Mouse (Mus musculus) heart, embryonic 14.5 days (tissue): Measurements from ENCODE around the gene Agpat4. TPM values are rescaled to one million over a fixed set of nuclear protein-coding genes. Genes with fewer than 3 reads are reported as not detected.
A peak's percentile ranks its signal among the peaks of the same experiment; 100 is the strongest.

Source experiments
- ATAC-seq: fragments of 200-750 bp; cut with Nextera tagmentation; 2 replicates; pipeline ENCODE4 v1.8.0; 2017; ENCODE audit warnings: low read depth, moderate TSS enrichment; ENCODE audit not compliant: insufficient number of reproducible peaks, insufficient read depth, low FRiP score
- H3K27ac ChIP-seq, 2 experiments: fragments of 200-500 bp in 1 of 2; fragments of 300-500 bp in 1 of 2; sonication (generic) in 1 of 2; replicated peaks in 1 of 2; 2 replicates each; pipeline ENCODE4 v1.5.1; 2012 to 2014; ENCODE audit warnings: low read depth in 2 of 2, low read length in 2 of 2, control low read depth in 1 of 2, mild to moderate bottlenecking in 1 of 2, mixed read lengths in 1 of 2; ENCODE audit not compliant: control insufficient read depth in 1 of 2, insufficient read depth in 1 of 2
- H3K27me3 ChIP-seq: fragments of 300-500 bp; sonication (generic); 2 replicates; pipeline ENCODE4 v1.6.1; 2014; ENCODE audit warnings: mild to moderate bottlenecking, low read length, control low read depth; ENCODE audit not compliant: control insufficient read depth, insufficient read depth
- H3K36me3 ChIP-seq: fragments of 300-500 bp; sonication (generic); 2 replicates; pipeline ENCODE4 v1.6.1; 2014; ENCODE audit warnings: mild to moderate bottlenecking, control low read depth, low read length, mixed read lengths; ENCODE audit not compliant: control insufficient read depth, insufficient read depth
- H3K4me1 ChIP-seq, 2 experiments: fragments of 200-500 bp in 1 of 2; fragments of 300-500 bp in 1 of 2; sonication (generic) in 1 of 2; 2 replicates each; pipeline ENCODE4 v1.6.1; 2012 to 2014; ENCODE audit warnings: low read length in 2 of 2, control low read depth in 1 of 2, mixed read lengths in 1 of 2; ENCODE audit not compliant: control insufficient read depth in 2 of 2, insufficient read depth in 2 of 2
- H3K4me2 ChIP-seq: fragments of 300-500 bp; sonication (generic); 2 replicates; pipeline ENCODE4 v1.6.1; 2014; ENCODE audit warnings: mild to moderate bottlenecking, low read length
- H3K4me3 ChIP-seq, 2 experiments: fragments of 200-500 bp in 1 of 2; fragments of 300-500 bp in 1 of 2; sonication (generic) in 1 of 2; 2 replicates each; pipeline ENCODE4 v1.5.1; 2012 to 2014; ENCODE audit warnings: low read length in 2 of 2, mild to moderate bottlenecking in 2 of 2, control low read depth in 1 of 2, low read depth in 1 of 2, moderate library complexity in 1 of 2; ENCODE audit not compliant: control insufficient read depth in 1 of 2, insufficient read depth in 1 of 2
- H3K9ac ChIP-seq: fragments of 300-500 bp; sonication (generic); 2 replicates; pipeline ENCODE4 v1.6.1; 2014; ENCODE audit warnings: mild to moderate bottlenecking, low read length
- H3K9me3 ChIP-seq: fragments of 300-500 bp; sonication (generic); 2 replicates; pipeline ENCODE4 v1.6.1; 2016; ENCODE audit warnings: low read length, control low read depth; ENCODE audit not compliant: control insufficient read depth
- WGBS: fragments of 180-500 bp; shearing (Covaris S2); extraction: QIAGEN DNeasy Blood & Tissue Kit; methylation state at CpG from one replicate; pipeline ENCODE4 v1.1.7; 2014; 5-methylcytosine and 5-hydroxymethylcytosine counted together
- polyA plus RNA-seq: library from polyadenylated mRNA; unstranded; fragments of >200 nt; fragmentation: Nextera tagmentation; extraction: Ambion mirVana; gene quantifications from 2 replicates; pipeline ENCODE4 v1.2.1, GENCODE M21; 2014

Agpat4 gene
- polyA plus RNA-seq, 1 experiment from 2014 or later, result 11.0 TPM

GRCm38 (mm10) chr17:12204689-12205014 is 86.1 kb downstream of the Agpat4 start:
- no peaks in the 10 kb centered on the region for H3K9me3 ChIP-seq
- no peaks in the 10 kb centered on the region for H3K36me3 ChIP-seq
- no peaks in the 10 kb centered on the region for H3K27me3 ChIP-seq
- H3K4me2 ChIP-seq, result no peak overlapping the region
- 84% methylated on average over 3 of the region's 3 CpGs for WGBS
- H3K9ac ChIP-seq, result no peak overlapping the region
- ATAC-seq, result no peak
- H3K4me1 ChIP-seq, result peaks cover 22 to 31% of the 10 kb centered on the region in 2 experiments
- no peak overlapping the region for H3K4me3 ChIP-seq
- H3K27ac ChIP-seq, result no peak overlapping the region

GRCm38 (mm10) chr17:12205015-12205693 is 86.7 kb downstream of the Agpat4 start:
- no peaks in the 10 kb centered on the region for H3K27me3 ChIP-seq
- H3K4me1 ChIP-seq, result peaks cover 22 to 31% of the 10 kb centered on the region in 2 experiments
- no peak overlapping the region for H3K4me2 ChIP-seq
- H3K36me3 ChIP-seq, result no peaks in the 10 kb centered on the region
- 0 out of 2 replicates have a peak, but pooled peaks have one; percentile 2 for ATAC-seq
- H3K9ac ChIP-seq, result no peak overlapping the region
- 34% methylated on average over 10 of the region's 10 CpGs for WGBS
- H3K27ac ChIP-seq, result no peak overlapping the region; a peak in 1 of 4 replicates
- H3K4me3 ChIP-seq, result no peak overlapping the region
- no peaks in the 10 kb centered on the region for H3K9me3 ChIP-seq

DNA sequence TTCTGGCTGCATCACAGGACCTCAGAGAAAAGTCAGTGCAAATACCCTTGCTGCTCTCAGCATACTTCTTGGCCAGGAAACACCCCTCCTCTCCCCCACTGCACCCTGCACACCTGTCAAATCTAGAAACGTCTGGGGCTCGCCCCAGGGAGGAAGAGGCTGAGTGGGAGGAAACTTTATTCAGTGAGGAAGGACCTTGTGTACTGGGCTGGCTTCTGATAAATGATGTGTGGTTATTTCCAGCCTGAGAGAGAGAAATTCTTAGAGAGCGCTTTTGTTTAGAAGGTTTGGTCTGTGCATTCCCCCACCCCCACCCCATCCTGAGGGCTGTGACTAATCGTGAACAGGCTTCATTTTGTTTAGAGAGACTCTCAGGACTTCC is 87.2 kb downstream of the Agpat4 start:
- 0 out of 4 replicates have a peak overlapping the region, but pooled peaks of 1 of the 2 experiments have one; percentile 5 for H3K27ac ChIP-seq

GRCm38 (mm10) chr17:12206248-12206647 is 87.7 kb downstream of the Agpat4 start:
- Histone ChIP-seq H3K9me3 (no peaks in the 10 kb centered on the region), H3K4me2 (no peak overlapping the region), H3K9ac (no peak overlapping the region), H3K4me3 (no peak overlapping the region), H3K36me3 (0 out of 2 replicates have a peak, but pooled peaks cover 2% of the 10 kb centered on the region), H3K27ac (peak overlapping the region in 1 of 2 experiments; percentile 5; a peak in 1 of 4 replicates), H3K27me3 (no peaks in the 10 kb centered on the region), H3K4me1 (peaks cover 20 to 31% of the 10 kb centered on the region in 2 experiments)
- WGBS, result 52% methylated on average over 3 of the region's 3 CpGs
- no peak for ATAC-seq

More for the DNA sequence above, 87.2 kb downstream of the Agpat4 start:
- Histone ChIP-seq H3K36me3 (no peaks in the 10 kb centered on the region), H3K9ac (no peak overlapping the region), H3K4me2 (no peak overlapping the region), H3K27me3 (no peaks in the 10 kb centered on the region), H3K9me3 (no peaks in the 10 kb centered on the region), H3K4me3 (no peak overlapping the region), H3K4me1 (peaks cover 22 to 31% of the 10 kb centered on the region in 2 experiments)
- 15% methylated on average over 4 of the region's 4 CpGs for WGBS
- peak; percentile 31; the same call in 1 of the 2 replicates for ATAC-seq

- Histone ChIP-seq H3K9ac (no peak overlapping the region), H3K4me3 (no peak overlapping the region), H3K27me3 (no peaks in the 10 kb centered on the region), H3K4me1 (peaks cover 20 to 31% of the 10 kb centered on the region in 2 experiments), H3K27ac (no peak overlapping the region), H3K9me3 (no peaks in the 10 kb centered on the region), H3K36me3 (peaks cover 8% of the 10 kb centered on the region; the same call in 1 of the 2 replicates), H3K4me2 (no peak overlapping the region)
- no peak for ATAC-seq
- WGBS, result 67% methylated on average over 1 of the region's 1 CpGs
These were observed 88.6 kb downstream of the Agpat4 start for GRCm38 (mm10) chr17:12207022-12207548.

DNA sequence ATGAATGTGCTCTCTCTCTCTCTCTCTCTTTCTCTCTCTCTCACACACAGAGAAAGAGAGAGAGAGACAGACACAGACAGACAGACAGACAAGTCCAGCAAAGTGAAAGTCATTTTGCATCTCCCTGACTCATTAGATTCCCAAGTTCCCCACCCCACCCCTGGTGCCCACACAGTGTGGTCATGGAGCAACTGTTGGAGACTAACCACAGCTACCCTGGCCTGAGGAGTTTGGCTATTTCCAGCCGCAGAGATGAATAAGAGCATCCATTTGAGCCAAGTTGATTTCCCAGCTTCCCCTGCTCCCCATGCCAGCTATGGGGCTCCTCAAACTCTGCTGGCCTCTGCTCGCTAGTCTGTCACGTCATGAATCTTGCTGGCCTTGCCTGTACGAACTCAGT is 91.0 kb downstream of the Agpat4 start:
- no peaks in the 10 kb centered on the region for H3K27me3 ChIP-seq
- H3K36me3 ChIP-seq, result peaks cover 21% of the 10 kb centered on the region
- 72% methylated on average over 4 of the region's 4 CpGs for WGBS
- H3K9me3 ChIP-seq, result no peaks in the 10 kb centered on the region
- no peak overlapping the region for H3K4me2 ChIP-seq
- ATAC-seq, result no peak
- H3K4me1 ChIP-seq, result peaks cover 14 to 16% of the 10 kb centered on the region in 2 experiments
- no peak overlapping the region for H3K27ac ChIP-seq
- no peak overlapping the region for H3K4me3 ChIP-seq
- no peak overlapping the region for H3K9ac ChIP-seq

GRCm38 (mm10) chr17:12210544-12211132 is 92.1 kb downstream of the Agpat4 start:
- no peak overlapping the region for H3K9ac ChIP-seq
- ATAC-seq, result no peak
- H3K4me2 ChIP-seq, result no peak overlapping the region
- no peak overlapping the region for H3K27ac ChIP-seq
- no peaks in the 10 kb centered on the region for H3K27me3 ChIP-seq
- 27% methylated on average over 8 of the region's 8 CpGs for WGBS
- H3K4me1 ChIP-seq, result peaks cover 8% of the 10 kb centered on the region in 2 experiments
- peaks cover 31% of the 10 kb centered on the region for H3K36me3 ChIP-seq
- no peak overlapping the region for H3K4me3 ChIP-seq
- H3K9me3 ChIP-seq, result no peaks in the 10 kb centered on the region
